Mouse (Mus musculus) gastrocnemius, adult 18-20 months (tissue): ENCODE measurements at regions not wholly inside any gene's neighbourhood (a gene's known extent, or its start where the extent isn't known, plus 50 kb on each side); places are given as distances from the start of the nearest gene placed in this dataset.
"Not testable (repeated sequence)": the region's sequence is repeated elsewhere in the genome, so short reads cannot be mapped to it uniquely, and the experiment has no call there.

Source experiments
- DNase-seq: peaks from one replicate; pipeline ENCODE4 v3.0.0; 2021; ENCODE audit warnings: low spot score

DNA sequence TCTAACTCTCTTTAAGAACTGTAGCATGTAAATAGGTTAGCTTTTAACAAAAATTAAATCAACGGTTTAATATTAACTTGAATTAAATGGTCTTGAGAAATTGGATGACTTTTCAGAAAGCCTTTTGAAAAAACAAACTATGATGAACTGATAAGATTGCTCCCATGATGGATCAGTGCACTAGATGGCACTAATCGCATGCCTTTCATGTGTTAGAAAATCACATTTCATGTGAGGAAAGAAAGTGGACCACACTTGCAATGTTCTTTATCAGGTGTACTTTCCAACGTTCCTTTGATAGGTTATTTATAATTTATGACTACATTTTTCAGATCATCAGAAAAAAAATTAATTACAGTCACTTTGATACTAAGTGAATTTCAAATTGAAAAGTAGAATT is 1003.2 kb upstream of the 4930412O13Rik start:
- no peak for DNase-seq

DNA sequence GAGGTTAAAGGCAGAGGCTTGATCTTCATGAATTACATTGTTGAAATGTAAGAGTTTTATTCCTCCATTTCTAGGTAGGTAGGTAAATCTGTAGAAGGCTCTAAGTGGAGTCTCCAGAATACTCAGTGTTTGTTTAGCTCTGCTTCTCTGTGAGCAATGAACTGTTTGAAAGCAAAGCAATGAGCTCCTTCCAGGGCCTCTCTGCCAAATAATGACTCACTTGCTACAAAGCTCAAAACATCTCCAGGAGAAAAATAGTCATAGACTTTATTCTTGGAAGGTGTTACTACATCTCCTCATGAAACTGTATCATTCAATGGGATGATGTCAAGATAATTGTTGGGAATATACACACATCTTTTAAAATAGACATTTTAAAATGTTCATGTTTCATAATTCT is 968.6 kb upstream of the 4930412O13Rik start:
- peak; percentile 12 for DNase-seq

DNA sequence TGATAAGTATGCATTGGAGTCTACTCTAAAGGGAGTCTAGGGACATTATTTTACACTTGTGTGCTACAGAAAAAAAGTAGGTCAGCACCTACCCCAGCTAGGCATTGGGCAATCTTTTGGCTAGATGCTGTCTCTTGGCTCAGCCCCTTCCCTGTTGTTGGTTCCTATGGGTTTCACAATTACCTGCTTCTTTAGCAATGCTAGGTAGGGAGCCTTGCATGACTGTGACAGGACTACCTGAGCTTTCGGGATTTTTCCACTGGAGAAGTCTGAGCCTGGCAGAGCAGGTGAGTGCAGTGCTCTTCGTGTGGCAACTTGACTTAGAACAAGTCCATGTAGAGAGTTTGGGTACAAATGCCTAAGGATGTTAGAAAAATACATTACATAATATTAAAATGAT is 956.2 kb upstream of the 4930412O13Rik start:
- no peak for DNase-seq

DNA sequence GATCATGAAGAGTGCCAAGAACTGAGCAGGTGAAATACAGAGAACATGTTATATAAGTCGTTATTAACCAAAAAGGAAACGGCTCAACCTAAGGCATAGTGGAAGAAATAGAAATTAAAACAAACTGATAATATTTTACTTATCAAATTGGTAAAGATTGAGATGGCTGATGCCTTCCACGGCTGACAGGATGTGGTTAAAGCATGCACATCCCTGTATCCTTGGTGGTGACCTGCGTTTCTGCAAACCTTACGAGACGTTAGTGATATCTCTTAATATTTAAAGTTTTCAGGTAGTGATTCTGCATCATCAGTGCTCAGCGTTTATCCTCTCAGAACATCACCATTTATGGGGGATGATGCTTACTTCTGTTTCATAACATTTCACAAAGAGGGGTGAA is 939.5 kb upstream of the 4930412O13Rik start:
- no peak for DNase-seq

DNA sequence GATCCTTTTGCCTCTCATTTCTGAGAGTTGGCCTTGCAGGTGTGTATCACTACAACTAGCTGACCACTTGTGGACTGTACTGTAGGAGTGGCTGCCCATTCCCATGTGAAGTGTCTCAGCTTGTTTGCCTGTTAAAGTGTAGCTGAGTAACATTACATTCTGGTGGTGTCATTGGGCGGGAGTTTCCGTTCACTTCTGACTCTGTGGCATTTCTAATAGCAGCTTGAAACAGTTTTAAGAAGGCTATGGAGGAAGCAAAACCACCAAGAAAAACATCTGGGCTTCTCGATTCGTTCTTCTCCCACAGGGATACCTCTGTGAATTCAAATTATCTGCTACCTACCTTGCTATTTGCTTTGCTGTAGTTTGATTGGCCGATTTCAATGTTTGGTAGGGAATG is 922.1 kb upstream of the 4930412O13Rik start:
- no peak for DNase-seq

DNA sequence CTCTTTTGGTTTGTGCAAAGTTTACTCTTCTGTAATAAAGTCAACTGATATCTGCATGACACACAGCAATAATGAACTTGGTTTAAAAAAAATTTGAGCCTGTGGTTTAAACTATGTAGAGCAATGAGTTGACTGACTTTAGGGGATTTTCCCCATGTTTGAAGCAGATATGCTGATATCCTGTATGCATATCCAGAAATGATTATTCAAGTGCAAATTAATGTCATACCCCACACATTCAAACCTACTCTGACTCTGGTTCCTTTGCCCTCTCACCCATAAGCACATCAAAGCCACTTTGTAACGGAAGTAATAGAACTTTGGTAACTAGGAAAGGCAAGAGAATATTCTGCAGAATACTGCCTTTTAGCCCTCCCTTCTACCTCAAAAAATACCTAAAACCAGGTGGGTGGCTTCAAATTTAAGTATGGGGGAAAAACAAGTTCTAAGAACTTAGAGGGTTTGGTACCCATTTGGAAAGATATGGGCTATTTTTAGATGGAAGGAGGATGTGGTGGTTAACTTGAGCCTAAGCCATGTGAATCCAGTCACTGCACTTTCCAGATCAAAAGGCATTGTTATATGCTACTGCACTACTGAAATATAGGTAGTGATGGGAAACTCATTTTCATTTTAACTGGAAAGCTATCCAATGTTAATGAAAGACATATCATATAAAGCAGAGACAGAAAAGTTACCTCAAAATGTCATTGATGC is 915.9 kb upstream of the 4930412O13Rik start:
- no peak for DNase-seq

DNA sequence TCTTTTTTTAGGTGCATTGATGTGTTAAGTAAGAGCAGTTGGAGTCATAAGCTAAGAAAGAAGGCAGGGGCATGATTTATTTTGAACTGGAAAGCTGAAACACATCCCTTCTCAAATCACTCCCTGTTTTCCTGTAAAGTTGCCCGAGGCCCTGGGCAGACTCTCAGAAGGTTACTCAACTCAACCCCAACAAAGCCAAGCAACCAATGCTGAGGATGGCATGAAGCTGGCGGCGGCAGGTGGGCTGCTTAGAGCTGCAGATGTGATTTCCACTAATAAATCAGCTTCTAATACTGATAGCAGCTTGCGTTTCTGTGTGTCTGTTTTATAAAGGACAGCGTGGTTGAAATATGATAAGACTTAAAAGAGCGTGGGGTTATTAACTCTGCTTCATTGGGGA is 905.4 kb upstream of the 4930412O13Rik start:
- no peak for DNase-seq

DNA sequence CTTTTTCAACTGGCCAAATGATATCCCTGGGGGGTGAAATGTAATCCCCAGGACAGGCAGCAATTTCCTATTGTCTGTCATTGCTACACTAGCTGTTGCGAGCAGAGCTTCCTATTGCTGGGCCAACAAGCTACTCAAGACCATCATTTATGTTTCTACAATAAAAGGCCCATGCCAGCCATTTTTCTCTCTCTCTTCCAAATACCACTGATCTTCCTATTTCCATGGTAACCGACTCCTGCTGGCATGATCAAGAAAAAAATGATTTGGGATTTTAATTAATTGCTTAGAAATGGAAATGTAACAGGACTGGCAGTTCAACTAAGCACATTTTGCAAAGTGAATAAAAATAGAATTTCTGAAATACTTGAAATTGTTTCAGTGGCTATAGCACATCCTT is 868.7 kb upstream of the 4930412O13Rik start:
- DNase-seq = no peak

DNA sequence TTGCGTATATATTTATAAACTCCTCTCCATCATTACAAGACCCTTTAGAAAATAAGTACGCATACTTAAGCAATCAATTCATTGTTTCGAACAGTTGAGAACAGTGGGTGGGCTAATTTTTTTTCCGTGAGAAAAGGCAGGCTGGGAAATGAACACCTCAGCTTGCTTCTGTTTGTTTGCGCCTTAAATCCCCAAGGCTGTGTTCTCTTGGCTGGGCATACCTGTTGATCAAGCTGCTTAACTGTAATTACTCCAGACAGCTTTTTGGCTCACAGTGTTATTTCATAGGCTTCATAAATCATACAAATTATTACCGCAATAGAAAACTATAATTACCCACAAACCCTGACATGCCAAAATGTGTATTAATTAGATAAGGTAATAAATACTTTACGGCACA is 848.0 kb upstream of the 4930412O13Rik start:
- DNase-seq = no peak

DNA sequence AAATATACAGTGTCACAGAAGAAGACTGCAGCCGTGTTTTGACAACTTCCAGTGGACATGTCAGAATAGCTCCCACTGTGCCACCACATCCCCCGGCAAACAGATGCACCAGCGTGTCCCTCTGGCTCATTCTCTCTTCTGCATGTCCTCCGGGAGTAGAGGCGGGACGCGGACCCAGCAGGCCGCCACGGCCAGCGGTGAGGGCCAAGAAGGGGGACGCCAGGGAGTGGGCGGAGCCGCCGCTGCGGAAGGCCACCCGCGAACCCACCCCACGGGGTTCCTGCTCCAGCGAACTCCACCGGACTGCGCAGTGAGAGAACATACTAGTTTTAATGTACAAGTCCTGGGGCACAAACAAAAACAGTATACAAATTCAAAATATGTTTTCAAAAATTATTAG is 838.7 kb upstream of the 4930412O13Rik start:
- DNase-seq = not testable (repeated sequence)

DNA sequence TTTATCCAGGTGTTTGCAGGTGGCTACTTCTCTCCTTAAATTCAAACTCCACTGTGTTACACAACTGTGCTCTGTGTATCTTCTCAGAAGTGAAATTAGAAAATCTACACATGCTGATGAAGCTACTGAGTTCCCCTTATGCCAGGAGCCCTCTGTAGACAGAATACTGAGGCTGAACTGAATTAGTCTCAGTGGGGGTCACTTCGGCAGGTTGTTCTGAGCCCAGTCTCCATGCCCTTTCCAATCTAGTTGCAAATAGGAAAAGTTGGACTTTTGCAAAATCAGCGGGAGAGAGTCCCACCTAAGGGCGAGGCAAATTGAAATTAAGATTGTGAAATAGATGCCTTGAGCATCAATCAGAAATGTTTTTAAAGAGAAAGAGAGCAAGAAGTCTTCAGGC is 833.1 kb upstream of the 4930412O13Rik start:
- no peak for DNase-seq

DNA sequence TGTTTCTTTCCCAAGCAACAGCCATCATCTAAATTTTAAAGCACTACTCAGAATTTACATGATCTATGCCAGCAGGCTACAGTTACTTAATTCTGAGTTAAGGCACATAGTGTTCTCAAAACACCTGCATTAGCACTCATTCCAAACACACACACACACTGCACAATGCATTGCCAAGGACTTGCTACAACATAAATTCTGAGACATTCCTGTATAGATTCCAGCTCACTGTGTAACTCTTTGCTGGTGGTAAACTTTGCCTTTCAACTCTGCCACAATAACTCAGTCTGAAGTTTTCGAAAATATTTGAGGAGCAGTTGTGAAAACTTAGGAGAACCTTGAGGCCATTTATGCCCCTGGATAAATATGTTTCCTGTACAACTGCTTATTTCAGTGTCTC is 807.2 kb upstream of the 4930412O13Rik start:
- no peak for DNase-seq

DNA sequence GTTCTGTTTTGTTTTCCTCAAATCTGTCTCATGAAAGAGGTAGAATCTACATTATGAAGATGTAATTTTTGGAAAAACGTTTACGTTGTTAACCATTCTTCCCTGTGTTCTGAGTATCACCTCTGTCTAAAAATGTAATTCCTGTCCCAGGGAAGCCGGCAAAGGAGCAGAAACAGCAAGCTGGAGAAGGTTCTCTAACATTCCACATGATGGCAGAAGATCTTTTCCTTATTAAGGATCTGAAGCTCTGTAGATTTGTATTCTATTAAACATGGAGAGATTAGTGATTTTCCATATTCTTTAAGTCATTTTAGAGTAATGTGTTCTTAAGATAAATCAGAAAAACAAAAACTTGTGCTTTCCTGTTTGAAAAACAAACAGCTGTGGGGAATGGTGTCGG is 802.9 kb upstream of the 4930412O13Rik start:
- DNase-seq = no peak

DNA sequence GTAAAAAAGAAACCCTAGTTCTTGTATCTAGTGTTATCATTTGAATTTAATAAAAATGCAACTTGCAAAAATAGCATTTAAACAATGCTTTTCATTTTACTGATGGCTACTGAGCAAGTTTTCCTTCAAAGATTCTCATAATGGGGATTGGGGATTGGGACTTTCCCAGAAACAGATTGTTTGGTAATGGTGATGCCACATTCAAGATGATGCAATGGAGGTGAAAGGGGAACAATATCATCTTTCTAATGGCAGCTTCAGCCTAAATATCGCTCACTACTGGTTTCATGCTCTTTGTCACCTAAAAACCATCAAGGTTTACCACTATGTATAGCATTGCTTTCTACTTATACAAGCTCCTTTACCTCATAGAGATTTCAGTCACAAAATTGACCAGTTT is 799.3 kb upstream of the 4930412O13Rik start:
- no peak for DNase-seq

DNA sequence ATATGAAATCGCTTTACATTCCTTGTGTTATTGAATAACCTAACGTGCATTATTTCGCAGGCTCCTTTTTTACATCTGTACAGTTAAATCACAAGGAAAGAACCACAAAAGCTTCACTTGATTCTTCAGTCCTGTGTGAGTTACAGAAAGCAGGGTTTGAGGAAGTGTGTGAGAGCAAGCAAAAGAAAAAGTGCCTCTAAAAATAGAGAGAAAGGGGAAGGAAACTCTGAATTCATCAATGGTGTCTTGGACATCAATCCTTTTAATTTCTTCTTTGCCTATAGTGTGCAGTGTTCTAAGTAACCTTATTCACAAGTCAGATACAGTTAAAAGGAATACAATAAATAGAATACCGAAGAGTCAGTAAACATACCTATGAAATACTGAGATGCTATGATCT is 785.7 kb upstream of the 4930412O13Rik start:
- no peak for DNase-seq

DNA sequence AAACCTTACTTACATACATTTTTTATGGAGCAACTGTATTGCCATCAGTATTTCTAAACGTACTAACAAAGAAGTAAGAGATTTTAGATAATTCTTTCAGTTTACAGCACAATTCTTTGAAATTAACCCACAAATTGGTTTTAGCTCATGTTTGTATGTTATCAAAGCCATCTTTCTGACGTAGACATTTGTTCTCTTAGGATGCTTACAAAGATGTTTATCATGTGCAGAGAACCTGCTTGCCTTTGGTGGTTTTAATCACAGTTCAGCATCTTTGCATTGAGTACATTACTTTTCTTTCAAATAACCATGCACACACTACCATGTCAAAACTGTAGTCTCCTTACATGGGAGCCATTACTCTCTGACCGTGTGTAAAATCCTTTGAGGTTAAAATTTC is 764.4 kb upstream of the 4930412O13Rik start:
- no peak for DNase-seq

DNA sequence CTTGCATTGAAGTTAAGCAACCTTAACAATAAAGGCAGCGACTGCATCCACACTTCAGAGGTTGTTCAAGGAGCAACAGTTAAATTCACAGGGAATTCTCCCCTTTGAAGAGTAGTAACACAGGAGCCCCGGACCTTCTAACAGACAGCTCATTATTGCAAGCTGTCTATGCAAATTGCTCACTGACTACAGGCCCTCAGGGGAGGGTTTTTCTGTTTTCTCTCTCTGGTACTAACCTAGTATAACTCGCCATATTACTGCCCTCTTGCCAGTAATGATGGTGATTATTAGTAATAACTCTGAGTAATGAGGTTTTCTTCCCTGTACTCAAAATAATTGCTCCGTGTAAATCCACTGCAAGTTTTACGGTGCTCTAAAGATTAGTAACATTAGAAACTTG is 763.5 kb upstream of the 4930412O13Rik start:
- no peak for DNase-seq

DNA sequence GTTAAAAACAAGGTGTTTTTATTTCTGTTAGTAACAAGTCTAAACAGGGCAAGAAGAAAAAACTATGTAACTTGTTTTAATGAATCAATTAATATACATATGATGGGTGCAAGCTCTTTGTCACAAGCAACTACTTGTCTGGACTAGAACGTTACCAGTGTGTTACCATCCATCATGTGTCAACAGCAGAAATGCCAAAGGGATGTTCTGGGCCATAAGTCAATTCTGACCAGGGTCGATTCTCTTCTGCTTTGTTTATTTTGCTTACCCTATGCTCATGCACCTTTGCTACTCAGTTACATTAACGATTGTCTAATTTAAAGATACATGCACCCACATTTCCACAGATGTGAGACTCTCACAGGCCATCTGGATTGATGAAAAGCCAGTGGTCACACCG is 744.1 kb upstream of the 4930412O13Rik start:
- DNase-seq = no peak

DNA sequence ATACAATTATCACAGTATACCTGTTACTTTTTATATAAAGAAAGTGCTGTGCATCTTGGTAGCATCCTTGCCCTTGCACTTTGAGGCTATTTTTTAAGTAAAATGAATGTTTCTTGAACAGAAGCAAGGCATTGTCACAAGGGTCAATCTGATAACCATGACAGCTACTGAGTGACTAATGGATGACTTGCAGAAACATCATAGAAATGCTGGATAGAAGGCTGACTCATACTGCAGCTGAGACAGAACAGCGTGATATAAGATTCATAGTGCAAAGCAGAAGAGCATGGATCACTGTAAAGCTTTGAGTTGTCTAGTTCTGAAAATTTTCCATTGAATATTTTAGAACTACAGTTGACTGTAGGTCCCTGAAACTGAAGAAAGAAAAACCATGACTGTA is 739.6 kb upstream of the 4930412O13Rik start:
- no peak for DNase-seq

DNA sequence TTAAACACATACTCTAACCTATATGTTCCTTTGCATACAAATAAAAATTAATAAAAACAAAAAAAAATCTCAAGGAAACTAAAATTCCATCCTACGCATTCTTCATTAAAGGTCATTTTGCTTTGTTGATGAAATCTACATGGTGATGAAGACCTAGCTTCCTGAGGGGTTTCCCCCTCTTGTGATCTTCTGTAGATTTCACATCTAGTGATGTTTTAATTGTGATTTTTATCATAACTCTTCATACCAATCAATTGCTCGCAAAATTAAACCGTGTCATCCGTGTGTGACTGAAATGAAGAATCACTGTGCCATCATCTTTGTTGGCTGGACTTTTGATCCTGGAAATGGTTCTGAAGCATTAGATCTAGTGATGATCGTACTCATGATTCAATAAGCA is 725.4 kb upstream of the 4930412O13Rik start:
- DNase-seq = no peak

DNA sequence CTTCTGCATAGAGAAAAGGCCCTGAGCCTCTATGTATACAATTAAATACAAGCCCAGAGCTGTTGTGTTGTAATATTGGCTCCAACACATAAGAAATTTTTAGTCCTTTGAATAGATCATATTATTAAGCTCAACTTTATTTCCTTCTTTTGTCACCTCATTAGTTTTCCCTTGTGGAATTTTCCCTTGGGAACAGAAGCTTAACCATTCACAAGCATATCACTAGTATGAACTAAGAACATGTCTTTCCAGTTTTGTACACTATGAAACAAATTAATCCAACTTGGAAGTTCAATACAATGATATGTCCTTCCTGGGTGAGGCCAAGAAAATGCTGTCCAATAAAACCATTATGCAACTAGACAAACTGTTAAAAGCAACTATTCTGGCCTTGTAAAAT is 720.9 kb upstream of the 4930412O13Rik start:
- DNase-seq = no peak

DNA sequence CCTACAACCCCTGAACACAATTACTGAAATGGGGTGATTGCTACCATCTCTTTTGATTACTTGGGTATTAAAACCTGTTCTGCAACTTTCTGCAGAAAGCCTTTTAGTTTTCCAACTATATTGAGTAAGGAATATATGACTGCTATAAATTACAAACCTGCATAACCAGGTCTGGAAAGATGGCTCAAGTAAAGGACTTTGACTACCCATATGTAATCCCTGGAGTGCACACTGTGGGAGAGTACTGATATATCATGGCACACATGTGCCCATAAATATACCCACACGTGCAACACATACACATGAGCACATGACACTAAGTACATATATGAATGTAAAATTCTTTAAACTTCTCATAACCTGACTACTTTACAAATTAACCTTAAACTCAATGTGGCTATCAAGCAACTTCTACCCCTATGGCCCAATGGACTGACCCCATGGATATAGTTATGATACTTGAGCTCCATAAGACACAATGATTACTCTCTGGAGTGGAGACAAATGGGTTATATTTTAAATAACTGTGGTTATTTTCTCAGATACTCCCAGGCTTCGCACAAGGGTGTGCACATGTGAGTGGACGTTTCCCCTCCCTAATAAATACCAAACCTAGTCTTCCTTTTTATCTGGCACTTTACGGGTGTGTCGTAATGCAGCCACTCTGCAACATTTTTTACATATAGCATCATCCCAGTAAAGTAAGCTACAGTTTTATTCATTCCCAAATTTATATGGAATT is 717.1 kb upstream of the 4930412O13Rik start:
- no peak for DNase-seq

DNA sequence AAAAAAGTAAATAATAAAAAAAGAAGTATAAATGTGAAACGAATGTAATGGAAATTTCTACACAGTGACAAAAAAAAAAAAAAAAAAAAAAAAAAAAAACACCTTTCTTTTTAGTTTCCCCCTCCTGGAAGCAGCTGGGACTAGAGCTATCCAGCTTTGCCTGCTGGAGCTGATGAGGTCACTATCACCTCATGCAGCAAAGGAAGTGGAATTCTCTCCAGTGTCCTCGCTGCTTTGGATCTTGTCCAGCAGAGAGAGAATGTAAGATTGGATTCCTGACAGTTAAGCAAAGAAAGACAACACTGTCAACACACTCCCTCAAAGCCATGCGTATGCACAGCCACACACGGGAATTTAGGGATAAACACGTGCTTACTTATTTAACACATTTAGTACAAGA is 698.9 kb upstream of the 4930412O13Rik start:
- DNase-seq = no peak
